Mouse (Mus musculus) layer of hippocampus, adult 11-12 months (tissue): ENCODE data around the gene Atg4c.

Experiments
- DNase-seq: peaks from one replicate; pipeline ENCODE4 v3.0.0; 2022; ENCODE audit warnings: low spot score

The Atg4c gene

GRCm38 (mm10) chr4:99193810-99194582 is at the start of gene Atg4c:
TSS of gene Atg4c (plus strand) at chr4:99193934.
- DNase-seq = peak; percentile 85

- DNase-seq = no peak
These were observed 42.3 kb upstream of the Atg4c start for GRCm38 (mm10) chr4:99151434-99151833.

- no peak for DNase-seq
These were observed 41.7 kb upstream of the Atg4c start for GRCm38 (mm10) chr4:99151885-99152558.

GRCm38 (mm10) chr4:99156641-99157307 is 37.0 kb upstream of the Atg4c start:
- DNase-seq = no peak

GRCm38 (mm10) chr4:99158495-99158894 is 35.2 kb upstream of the Atg4c start:
- no peak for DNase-seq

GRCm38 (mm10) chr4:99160414-99160813 is 33.3 kb upstream of the Atg4c start:
- DNase-seq = no peak

GRCm38 (mm10) chr4:99160899-99161298 is 32.8 kb upstream of the Atg4c start:
- DNase-seq = no peak

- no peak for DNase-seq
These were observed 32.2 kb upstream of the Atg4c start for GRCm38 (mm10) chr4:99161457-99161971.

GRCm38 (mm10) chr4:99163001-99163400 is 30.7 kb upstream of the Atg4c start:
- DNase-seq = no peak

- DNase-seq = no peak
These were observed 30.2 kb upstream of the Atg4c start for GRCm38 (mm10) chr4:99163547-99163946.

GRCm38 (mm10) chr4:99168869-99169268 is 24.9 kb upstream of the Atg4c start:
- DNase-seq = no peak

GRCm38 (mm10) chr4:99174265-99174664 is 19.5 kb upstream of the Atg4c start:
- no peak for DNase-seq

GRCm38 (mm10) chr4:99176841-99177240 is 16.9 kb upstream of the Atg4c start:
- DNase-seq = no peak

- DNase-seq = no peak
These were observed 16.5 kb upstream of the Atg4c start for GRCm38 (mm10) chr4:99177255-99177654.

- DNase-seq = no peak
These were observed 14.9 kb upstream of the Atg4c start for GRCm38 (mm10) chr4:99178851-99179250.

- DNase-seq = no peak
These were observed 14.2 kb upstream of the Atg4c start for GRCm38 (mm10) chr4:99179446-99180120.

GRCm38 (mm10) chr4:99180921-99181320 is 12.8 kb upstream of the Atg4c start:
- DNase-seq = no peak

GRCm38 (mm10) chr4:99181739-99182419 is 11.9 kb upstream of the Atg4c start:
- DNase-seq = no peak

GRCm38 (mm10) chr4:99182660-99183431 is 10.9 kb upstream of the Atg4c start:
- no peak for DNase-seq

- no peak for DNase-seq
These were observed 9.1 kb upstream of the Atg4c start for GRCm38 (mm10) chr4:99184678-99185077.

GRCm38 (mm10) chr4:99185305-99185704 is 8.4 kb upstream of the Atg4c start:
- DNase-seq = no peak
